Mouse (Mus musculus): Measurements from ENCODE around the gene Entpd7. TPM values are rescaled to one million over a fixed set of nuclear protein-coding genes. Genes with fewer than 3 reads are reported as not detected.

Gene Entpd7
- total RNA-seq, 2 experiments from 2014 or later = 2.3 to 10.0 TPM

GRCm38 (mm10) chr19:43673513-43674315, 15.8 kb upstream of the Entpd7 start:
- ATAC-seq (replicated peaks; ENCODE audit: low FRiP score, low TSS enrichment, poor library complexity, severe bottlenecking) = no peak

DNA sequence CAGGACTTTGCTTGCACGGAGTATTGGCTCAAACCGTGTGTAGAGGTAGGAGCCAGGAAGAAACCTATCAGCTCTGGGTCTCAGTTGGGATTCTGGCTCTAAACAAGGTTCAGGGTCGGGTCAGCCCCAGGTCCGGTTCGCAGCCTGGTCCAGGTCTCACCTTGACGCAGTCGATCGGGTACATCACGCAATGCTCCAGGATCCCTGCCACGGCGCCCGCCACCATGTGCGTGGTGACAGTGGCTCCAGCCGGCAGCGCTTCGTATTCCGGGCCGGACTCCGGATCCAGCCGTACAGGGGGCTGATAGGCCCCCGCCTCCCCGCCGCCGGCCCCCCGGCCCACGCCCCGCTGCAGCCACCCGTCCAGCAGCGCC, 15.2 kb upstream of the Entpd7 start:
- no peak for ATAC-seq (replicated peaks; ENCODE audit: low FRiP score, low TSS enrichment, poor library complexity, severe bottlenecking)

DNA sequence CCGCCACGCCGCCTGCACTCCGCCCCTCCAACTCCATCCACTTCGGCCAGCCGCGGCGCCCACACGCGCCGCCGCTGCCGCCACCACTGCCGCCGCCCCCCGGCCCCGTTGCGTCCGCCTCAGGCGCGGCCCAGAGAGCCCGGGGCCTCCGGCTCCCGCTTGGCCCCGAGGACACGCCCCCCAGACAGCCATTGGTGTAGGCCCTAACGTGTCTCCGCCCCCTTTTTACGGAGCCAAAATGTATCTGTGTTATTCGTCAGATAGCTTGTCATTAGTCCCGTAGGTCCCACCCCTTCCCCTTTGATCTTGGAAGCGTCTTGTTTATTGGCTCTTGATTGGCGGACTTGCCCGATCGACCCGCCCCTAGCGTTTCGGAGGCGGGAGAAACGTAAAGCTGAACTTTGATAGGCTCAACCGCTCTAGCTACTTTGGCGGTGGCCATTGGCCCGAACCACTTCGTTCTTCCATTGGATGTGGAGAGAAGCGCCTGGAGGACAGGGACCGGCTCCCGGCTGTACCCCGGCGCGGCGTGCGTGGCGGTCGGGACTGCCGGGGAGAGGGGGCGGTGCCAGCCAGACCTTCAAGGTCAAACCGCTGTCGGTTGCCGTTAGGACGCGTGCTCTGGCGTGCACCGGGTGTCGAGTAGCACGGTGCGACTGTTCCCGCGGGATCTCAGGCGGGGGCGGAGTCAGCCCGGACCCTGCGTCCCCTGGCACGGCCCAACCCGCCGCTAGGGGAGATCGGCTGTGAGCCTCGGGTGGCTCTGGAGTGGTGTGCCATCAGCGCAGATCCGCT, 14.5 kb upstream of the Entpd7 start, which contains the start of gene Slc25a28:
Gene Slc25a28 (minus strand): TSS at position 152 of the 795 bp plus-strand sequence.
- peak; percentile 90 for ATAC-seq (replicated peaks; ENCODE audit: low FRiP score, low TSS enrichment, poor library complexity, severe bottlenecking)

DNA sequence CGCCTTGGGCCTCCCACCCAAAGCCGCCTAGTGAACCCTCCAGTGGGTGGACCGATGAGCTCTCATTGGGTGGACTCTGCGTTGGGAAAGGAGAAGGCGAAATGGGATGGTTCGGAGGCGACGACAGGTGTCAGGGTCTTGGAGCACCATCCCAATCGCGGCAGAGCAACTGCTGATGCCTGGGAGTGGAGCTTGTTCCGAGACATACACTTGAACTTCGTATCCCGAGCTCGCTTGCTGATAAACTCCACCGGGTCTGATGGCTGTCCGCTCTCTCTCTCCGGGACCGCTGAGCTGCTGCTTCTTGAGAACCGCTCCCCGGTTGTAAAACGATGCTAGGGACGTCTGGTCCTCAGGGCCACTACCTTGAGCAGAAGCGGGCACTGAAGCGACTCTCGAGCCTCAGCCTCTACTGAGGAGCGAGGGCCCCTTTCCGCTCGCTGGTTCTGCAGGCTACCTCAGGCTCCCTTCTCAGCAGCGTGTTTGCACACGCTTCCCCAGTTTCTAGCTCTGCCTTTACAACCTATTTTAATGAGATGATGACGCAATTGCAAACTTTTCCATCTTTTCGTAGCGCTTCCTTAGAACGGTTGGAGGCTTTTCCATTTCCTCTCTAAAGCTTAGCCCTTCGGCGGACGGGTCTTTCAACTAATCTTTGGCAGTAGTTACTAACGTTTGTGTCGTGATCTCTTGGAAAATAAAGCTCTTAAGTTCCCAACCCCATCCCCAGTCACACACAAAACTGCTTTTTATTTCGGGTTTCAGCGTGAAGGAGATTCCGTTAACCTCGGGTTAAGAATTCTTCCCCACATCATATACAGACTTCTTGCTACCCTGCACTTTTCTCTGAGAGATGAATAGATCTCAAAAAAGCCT, 13.7 kb upstream of the Entpd7 start:
- peak; percentile 21 for ATAC-seq (replicated peaks; ENCODE audit: low FRiP score, low TSS enrichment, poor library complexity, severe bottlenecking)

GRCm38 (mm10) chr19:43678467-43679003, 10.9 kb upstream of the Entpd7 start:
- no peak for ATAC-seq (replicated peaks; ENCODE audit: low FRiP score, low TSS enrichment, poor library complexity, severe bottlenecking)

DNA sequence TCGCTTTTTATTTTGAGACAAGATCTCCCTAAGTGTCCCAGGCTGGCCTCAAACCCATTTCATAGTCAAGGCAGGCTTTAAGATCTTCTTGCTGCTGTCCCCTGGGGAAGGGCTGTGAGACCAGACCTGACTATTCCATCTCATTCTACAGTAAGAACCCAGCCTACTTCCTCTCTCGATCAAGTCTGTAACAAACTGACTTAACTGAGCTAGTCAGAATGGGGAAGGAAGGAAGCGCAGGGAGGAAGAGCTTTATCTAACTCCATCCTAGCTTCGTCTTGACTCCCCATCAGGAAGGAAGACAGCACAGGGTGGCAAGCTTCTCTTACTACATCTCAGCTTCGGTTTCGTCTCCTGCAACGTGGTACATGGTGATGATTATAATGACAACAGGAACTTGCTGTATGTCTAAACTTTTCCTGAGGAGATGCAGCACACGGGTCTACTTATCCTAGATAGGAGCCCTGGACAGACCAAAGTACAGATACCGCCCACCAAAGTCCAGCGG, 9.9 kb upstream of the Entpd7 start:
- no peak for ATAC-seq (replicated peaks; ENCODE audit: low FRiP score, low TSS enrichment, poor library complexity, severe bottlenecking)

DNA sequence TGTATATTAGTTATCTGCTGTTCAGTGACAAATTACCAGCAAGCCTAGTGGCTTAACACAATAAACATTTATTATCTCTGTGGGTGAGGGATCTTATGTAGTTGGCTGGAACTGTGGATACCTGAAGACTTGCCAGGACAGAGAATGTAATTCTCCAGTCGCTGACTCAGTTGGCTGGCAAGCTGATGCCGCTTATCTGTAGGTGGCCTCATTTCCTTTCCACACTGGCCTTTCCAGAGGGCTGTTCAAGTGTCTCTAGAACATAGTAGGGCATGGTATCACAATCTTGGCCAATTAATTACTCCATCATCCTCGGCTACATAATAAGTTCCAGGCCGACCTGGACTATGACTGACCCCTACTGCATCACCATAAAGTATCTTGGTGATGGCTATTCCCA, 7.9 kb upstream of the Entpd7 start:
- peak; percentile 64 for ATAC-seq (replicated peaks; ENCODE audit: low FRiP score, low TSS enrichment, poor library complexity, severe bottlenecking)

DNA sequence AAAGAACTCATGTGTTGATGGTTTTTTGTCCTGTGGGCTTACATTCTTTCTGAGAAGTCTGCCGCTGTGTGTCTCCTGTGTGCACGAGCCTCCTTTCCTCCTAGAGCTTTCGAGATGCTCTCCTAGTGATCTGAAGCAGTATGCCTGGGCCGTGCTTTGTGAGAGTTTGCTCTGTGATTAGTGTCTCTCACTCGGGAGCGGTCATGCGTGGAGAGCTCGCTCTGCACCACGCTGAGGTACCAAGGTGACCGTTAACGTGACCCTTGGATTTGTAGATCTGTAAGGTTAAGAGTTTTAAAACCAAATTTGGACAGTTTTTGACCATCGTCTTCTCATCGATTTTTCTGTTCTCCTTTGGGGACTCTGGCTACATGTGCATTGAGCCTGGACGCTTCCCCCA, 3.3 kb downstream of the Entpd7 start:
- no peak for ATAC-seq (replicated peaks; ENCODE audit: low FRiP score, low TSS enrichment, poor library complexity, severe bottlenecking)

GRCm38 (mm10) chr19:43695514-43695964, 6.1 kb downstream of the Entpd7 start:
- ATAC-seq (replicated peaks; ENCODE audit: low FRiP score, low TSS enrichment, poor library complexity, severe bottlenecking) = no peak; the same call in 1 of the 2 replicates

GRCm38 (mm10) chr19:43697666-43698370, 8.3 kb downstream of the Entpd7 start:
- no peak for ATAC-seq (replicated peaks; ENCODE audit: low FRiP score, low TSS enrichment, poor library complexity, severe bottlenecking)

DNA sequence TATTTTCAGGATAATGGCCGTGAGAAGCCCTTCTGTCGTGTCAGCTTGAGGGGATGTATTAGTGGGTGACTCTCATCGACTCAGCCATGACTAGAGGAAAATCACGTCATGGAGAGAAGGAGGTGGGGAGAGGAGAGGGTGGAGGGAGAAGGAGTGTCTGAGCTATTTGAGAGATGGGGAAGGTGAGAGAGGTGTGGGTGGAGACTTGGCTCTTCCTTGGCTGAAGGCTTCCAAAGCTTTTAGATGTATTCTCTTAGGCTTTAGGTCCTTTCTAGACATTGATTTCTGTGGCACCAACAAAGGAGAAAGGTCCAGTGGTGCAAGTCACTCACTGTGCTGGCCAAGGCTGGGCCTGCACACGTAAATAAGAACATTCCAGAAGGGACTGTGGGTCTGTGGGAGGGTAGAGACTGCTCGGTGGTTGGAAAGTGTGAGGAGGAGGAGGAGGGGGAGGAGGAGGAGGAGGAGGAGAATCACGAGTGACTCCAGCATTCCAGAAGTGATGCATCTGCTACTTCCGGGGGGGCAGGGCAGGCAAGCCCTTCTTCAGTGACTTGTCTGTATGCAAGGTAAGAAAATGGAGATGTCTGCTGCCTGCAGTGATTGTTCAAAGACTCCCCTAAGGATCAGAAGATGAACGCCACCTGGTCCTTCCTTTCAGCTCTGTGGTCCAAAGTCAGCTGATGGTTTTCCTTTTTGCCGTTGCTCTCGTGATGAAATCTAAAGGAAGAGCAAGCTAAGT, 9.7 kb downstream of the Entpd7 start:
- no peak for ATAC-seq (replicated peaks; ENCODE audit: low FRiP score, low TSS enrichment, poor library complexity, severe bottlenecking)

DNA sequence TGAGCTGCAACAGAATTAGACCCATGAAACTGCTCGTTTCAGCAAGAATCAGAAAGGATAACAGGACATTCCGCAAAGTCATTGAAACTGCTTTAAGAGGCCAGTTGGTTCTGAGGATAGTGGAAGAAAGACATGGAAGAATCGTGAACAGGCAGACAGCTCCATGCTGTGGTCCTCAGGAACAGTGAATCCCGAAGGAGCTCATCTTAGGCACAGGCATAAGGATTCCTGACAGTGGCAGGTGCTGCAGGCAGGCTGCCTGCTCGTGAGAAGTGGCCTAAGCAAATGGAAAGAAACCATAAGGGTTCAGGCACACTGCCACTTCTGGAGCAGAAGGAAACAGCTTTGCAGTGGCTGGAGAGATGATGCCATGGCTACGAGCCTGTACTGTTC, 10.3 kb downstream of the Entpd7 start:
- ATAC-seq (replicated peaks; ENCODE audit: low FRiP score, low TSS enrichment, poor library complexity, severe bottlenecking) = no peak

DNA sequence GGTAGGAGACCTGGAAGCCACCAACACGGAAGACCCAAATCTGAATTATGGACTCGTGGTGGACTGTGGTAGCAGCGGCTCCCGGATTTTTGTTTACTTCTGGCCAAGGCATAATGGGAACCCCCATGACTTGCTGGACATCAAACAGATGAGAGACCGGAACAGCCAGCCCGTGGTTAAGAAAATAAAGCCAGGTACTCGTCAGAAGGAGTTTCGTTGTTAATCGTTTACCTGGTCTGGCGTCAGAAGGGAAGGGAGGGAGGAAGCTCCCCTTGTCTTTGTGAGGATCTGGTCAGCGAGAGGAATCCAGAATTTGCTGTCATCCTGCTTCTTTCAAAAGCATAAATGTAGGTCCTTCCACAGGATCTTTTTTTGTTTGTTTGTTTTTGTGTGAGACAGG, 14.7 kb downstream of the Entpd7 start:
- no peak for ATAC-seq (replicated peaks; ENCODE audit: low FRiP score, low TSS enrichment, poor library complexity, severe bottlenecking)

DNA sequence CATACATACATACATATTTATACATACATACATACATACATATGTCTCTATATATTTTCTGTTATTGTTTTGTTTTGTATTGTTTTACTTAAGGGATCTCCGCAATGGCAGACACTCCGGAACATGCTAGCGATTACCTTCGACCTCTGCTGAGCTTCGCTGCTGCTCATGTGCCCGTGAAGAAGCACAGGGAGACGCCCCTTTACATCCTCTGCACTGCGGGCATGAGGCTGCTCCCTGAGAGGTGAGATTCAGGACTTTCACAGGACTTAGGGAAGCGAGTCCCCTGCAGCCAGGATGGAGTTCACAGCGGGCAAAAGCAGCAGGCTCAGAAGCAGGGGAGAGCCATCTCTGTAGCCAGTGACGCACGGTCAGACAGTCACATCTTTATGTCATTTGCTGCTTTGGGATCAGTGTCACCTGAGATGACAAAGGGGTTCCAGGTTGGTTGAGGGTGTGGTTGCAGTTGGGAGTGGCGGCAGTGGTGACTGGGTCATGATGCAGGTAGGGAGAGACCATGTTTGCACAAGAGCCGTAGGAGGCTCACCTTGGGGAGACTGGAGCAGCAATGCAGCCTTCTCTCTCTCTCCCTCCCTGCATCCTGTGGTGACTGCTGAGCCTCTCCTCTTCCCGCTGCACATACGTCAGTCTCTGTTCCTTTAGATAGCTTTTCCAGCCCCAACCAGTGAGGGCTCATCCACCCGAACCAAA, 15.5 kb downstream of the Entpd7 start:
- no peak for ATAC-seq (replicated peaks; ENCODE audit: low FRiP score, low TSS enrichment, poor library complexity, severe bottlenecking)

GRCm38 (mm10) chr19:43708206-43708605, 18.7 kb downstream of the Entpd7 start:
- ATAC-seq (replicated peaks; ENCODE audit: low FRiP score, low TSS enrichment, poor library complexity, severe bottlenecking) = no peak

DNA sequence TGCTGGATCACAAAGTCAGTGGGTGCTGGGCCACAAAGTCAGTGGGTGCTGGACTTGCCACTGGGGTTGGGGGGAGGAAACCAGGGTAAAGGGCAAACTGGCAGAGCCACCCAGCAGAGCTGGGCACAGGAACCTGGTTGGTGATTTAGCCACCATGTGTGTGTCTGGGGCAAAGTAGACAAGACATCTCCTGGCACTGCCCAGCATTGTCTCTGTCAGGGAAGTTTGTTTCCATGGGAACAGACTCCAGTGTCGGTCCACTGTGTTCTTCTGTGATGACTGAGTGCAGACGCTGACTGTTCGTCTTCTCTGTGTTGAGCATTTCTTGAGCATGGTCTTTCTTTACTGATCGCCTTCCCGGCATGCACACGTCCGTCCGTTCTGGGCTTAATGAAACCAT, 19.8 kb downstream of the Entpd7 start:
- no peak for ATAC-seq (replicated peaks; ENCODE audit: low FRiP score, low TSS enrichment, poor library complexity, severe bottlenecking)

GRCm38 (mm10) chr19:43711159-43711916, 21.9 kb downstream of the Entpd7 start:
- ATAC-seq (replicated peaks; ENCODE audit: low FRiP score, low TSS enrichment, poor library complexity, severe bottlenecking) = peak; percentile 32; the same call in 1 of the 2 replicates

Measured in megakaryocyte-erythroid progenitor cell, adult 5-6 weeks (primary cell).